Mouse (Mus musculus) small intestine, adult 2 months (tissue): ENCODE measurements at regions not wholly inside any gene's neighbourhood (a gene's known extent, or its start where the extent isn't known, plus 50 kb on each side); places are given as distances from the start of the nearest gene placed in this dataset.
A peak's percentile ranks its signal among the peaks of the same experiment; 100 is the strongest.

Experiments
- H3K27ac ChIP-seq: fragments of 200-500 bp; 2 replicates; pipeline ENCODE4 v1.5.1; 2012; ENCODE audit warnings: low read depth, low read length, control low read depth, inconsistent platforms; ENCODE audit not compliant: insufficient read depth
- H3K27me3 ChIP-seq: fragments of 200-500 bp; 2 replicates; pipeline ENCODE4 v1.6.1; 2012; ENCODE audit warnings: mild to moderate bottlenecking, moderate library complexity, low read length, inconsistent platforms; ENCODE audit not compliant: control insufficient read depth, insufficient read depth
- H3K36me3 ChIP-seq: fragments of 200-500 bp; 2 replicates; pipeline ENCODE4 v1.6.1; 2012; ENCODE audit warnings: mild to moderate bottlenecking, low read length, control low read depth, inconsistent platforms; ENCODE audit not compliant: control insufficient read depth, insufficient read depth
- H3K4me1 ChIP-seq: fragments of 200-500 bp; 2 replicates; pipeline ENCODE4 v1.6.1; 2012; ENCODE audit warnings: low read length, inconsistent platforms, mixed read lengths; ENCODE audit not compliant: control insufficient read depth, insufficient read depth, insufficient read length
- H3K4me3 ChIP-seq: fragments of 200-500 bp; 2 replicates; pipeline ENCODE4 v1.5.1; 2012; ENCODE audit warnings: low read depth, mild to moderate bottlenecking, control low read depth, inconsistent platforms, low read length, moderate library complexity
- CTCF ChIP-seq: fragments of 200-500 bp; IDR thresholded peaks from 2 replicates; pipeline ENCODE4 v1.5.1; 2012; ENCODE audit warnings: low read depth, mild to moderate bottlenecking, control low read depth, inconsistent platforms, low read length, moderate library complexity, mixed read lengths; ENCODE audit not compliant: insufficient replicate concordance, insufficient read length; ENCODE audit errors: extremely low read depth
- POLR2A ChIP-seq: fragments of 200-500 bp; IDR thresholded peaks from 2 replicates; pipeline ENCODE4 v1.6.1; 2012; ENCODE audit warnings: low read depth, mild to moderate bottlenecking, control low read depth, inconsistent platforms, low read length, moderate library complexity
- WGBS: fragments of 180-500 bp; shearing (Covaris S2); methylation state at CpG from one replicate; pipeline ENCODE4 v1.1.7; 2018; 5-methylcytosine and 5-hydroxymethylcytosine counted together

GRCm38 (mm10) chr4:7597671-7598390 is 641.0 kb downstream of the Car8 start:
- no peaks in the 10 kb centered on the region; the same call in 1 of the 2 replicates for H3K4me1 ChIP-seq
- WGBS: 76% methylated on average over 4 of the region's 4 CpGs
- no peak overlapping the region for H3K27ac ChIP-seq
- no peak overlapping the region for H3K4me3 ChIP-seq
- no peak for TF ChIP-seq POLR2A
- TF ChIP-seq CTCF: no peak
- no peaks in the 10 kb centered on the region for H3K27me3 ChIP-seq
- H3K36me3 ChIP-seq: no peaks in the 10 kb centered on the region

- WGBS: 40% methylated on average over 4 of the region's 4 CpGs
- H3K27ac ChIP-seq: peak overlapping the region; percentile 10; the same call in 1 of the 2 replicates
- no peaks in the 10 kb centered on the region; the same call in 1 of the 2 replicates for H3K4me1 ChIP-seq
Measured at GRCm38 (mm10) chr4:7596116-7596515, 642.7 kb downstream of the Car8 start.

GRCm38 (mm10) chr4:7583851-7584250 is 655.0 kb downstream of the Car8 start:
- Histone ChIP-seq H3K27ac (no peak overlapping the region), H3K4me3 (no peak overlapping the region), H3K36me3 (no peaks in the 10 kb centered on the region), H3K4me1 (no peaks in the 10 kb centered on the region), H3K27me3 (no peaks in the 10 kb centered on the region)
- TF ChIP-seq CTCF (no peak), POLR2A (no peak)
- 86% methylated on average over 4 of the region's 4 CpGs for WGBS

More at GRCm38 (mm10) chr4:7596116-7596515, 642.7 kb downstream of the Car8 start:
- Histone ChIP-seq H3K4me3 (no peak overlapping the region), H3K36me3 (no peaks in the 10 kb centered on the region), H3K27me3 (no peaks in the 10 kb centered on the region)
- no peak for TF ChIP-seq CTCF
- TF ChIP-seq POLR2A: no peak

GRCm38 (mm10) chr4:7581931-7582330 is 656.9 kb downstream of the Car8 start:
- 85% methylated on average over 4 of the region's 4 CpGs for WGBS
- TF ChIP-seq CTCF (no peak), POLR2A (no peak)
- Histone ChIP-seq H3K4me3 (no peak overlapping the region), H3K27me3 (no peaks in the 10 kb centered on the region), H3K36me3 (no peaks in the 10 kb centered on the region), H3K27ac (no peak overlapping the region), H3K4me1 (no peaks in the 10 kb centered on the region)

GRCm38 (mm10) chr4:7581220-7581916 is 657.5 kb downstream of the Car8 start:
- H3K4me1 ChIP-seq: no peaks in the 10 kb centered on the region
- 51% methylated on average over 8 of the region's 8 CpGs for WGBS
- H3K36me3 ChIP-seq: no peaks in the 10 kb centered on the region
- no peak overlapping the region for H3K4me3 ChIP-seq
- H3K27me3 ChIP-seq: no peaks in the 10 kb centered on the region
- no peak overlapping the region for H3K27ac ChIP-seq
- TF ChIP-seq CTCF (no peak), POLR2A (no peak)

- no peaks in the 10 kb centered on the region for H3K36me3 ChIP-seq
- 46% methylated on average over 10 of the region's 10 CpGs for WGBS
- H3K4me3 ChIP-seq: no peak overlapping the region
- H3K4me1 ChIP-seq: no peaks in the 10 kb centered on the region
- H3K27ac ChIP-seq: no peak overlapping the region
- TF ChIP-seq POLR2A: no peak
- H3K27me3 ChIP-seq: no peaks in the 10 kb centered on the region
Measured at GRCm38 (mm10) chr4:7580554-7581219, 658.2 kb downstream of the Car8 start.

- Histone ChIP-seq H3K27me3 (no peaks in the 10 kb centered on the region), H3K27ac (no peak overlapping the region), H3K36me3 (no peaks in the 10 kb centered on the region), H3K4me3 (no peak overlapping the region), H3K4me1 (no peaks in the 10 kb centered on the region)
- TF ChIP-seq POLR2A (no peak), CTCF (no peak)
- WGBS: 72% methylated on average over 2 of the region's 2 CpGs
Measured at GRCm38 (mm10) chr4:7574011-7574410, 664.8 kb downstream of the Car8 start.
